Mouse (Mus musculus) testis, adult 2 months (tissue): Measurements from ENCODE around the gene Olfr473. TPM values are rescaled to one million over a fixed set of nuclear protein-coding genes. Genes with fewer than 3 reads are reported as not detected.
"Not testable (repeated sequence)": the region's sequence is repeated elsewhere in the genome, so short reads cannot be mapped to it uniquely, and the experiment has no call there.

Experiments
- H3K27ac ChIP-seq: fragments of 200-500 bp; 2 replicates; pipeline ENCODE4 v1.5.1; 2012; ENCODE audit warnings: low read depth, low read length; ENCODE audit not compliant: control insufficient read depth, insufficient read depth
- H3K27me3 ChIP-seq: fragments of 200-500 bp; 2 replicates; pipeline ENCODE4 v1.6.1; 2012; ENCODE audit warnings: mild to moderate bottlenecking, low read length, moderate library complexity; ENCODE audit not compliant: control insufficient read depth, insufficient read depth
- H3K36me3 ChIP-seq: fragments of 200-500 bp; 2 replicates; pipeline ENCODE4 v1.6.1; 2012; ENCODE audit warnings: mild to moderate bottlenecking, low read length; ENCODE audit not compliant: control insufficient read depth, insufficient read depth
- H3K4me1 ChIP-seq: fragments of 200-500 bp; 2 replicates; pipeline ENCODE4 v1.6.1; 2012; ENCODE audit warnings: low read length; ENCODE audit not compliant: control insufficient read depth, insufficient read depth
- H3K4me3 ChIP-seq: fragments of 200-500 bp; 2 replicates; pipeline ENCODE4 v1.5.1; 2012; ENCODE audit warnings: low read depth, mild to moderate bottlenecking, low read length, moderate library complexity, mixed read lengths; ENCODE audit not compliant: control insufficient read depth
- CTCF ChIP-seq: fragments of 200-500 bp; IDR thresholded peaks from 2 replicates; pipeline ENCODE4 v1.5.1; 2012; ENCODE audit warnings: low read depth, mild to moderate bottlenecking, inconsistent platforms, low read length, moderate library complexity; ENCODE audit not compliant: control insufficient read depth, insufficient read depth, insufficient replicate concordance
- POLR2A ChIP-seq: fragments of 200-500 bp; IDR thresholded peaks from 2 replicates; pipeline ENCODE4 v1.6.1; 2012; ENCODE audit warnings: low read depth, mild to moderate bottlenecking, inconsistent platforms, low read length, moderate library complexity; ENCODE audit not compliant: control insufficient read depth
- polyA plus RNA-seq: library from polyadenylated mRNA; depleted of rRNA; stranded (reverse); fragments of >200 nt; gene quantifications from 2 replicates; pipeline ENCODE4 v1.2.3, GENCODE M21; 2012; rRNA removed

Gene Olfr473
- polyA plus RNA-seq, result not detected in 2 replicates

- H3K27me3 ChIP-seq, result no peaks in the 10 kb centered on the region
- no peaks in the 10 kb centered on the region for H3K36me3 ChIP-seq
- no peaks in the 10 kb centered on the region for H3K4me1 ChIP-seq
- H3K4me3 ChIP-seq, result no peak within 1 kb of the TSS
- no peak for TF ChIP-seq CTCF
- no peak for TF ChIP-seq POLR2A
- no peak within 1 kb of the TSS for H3K27ac ChIP-seq
Measured at GRCm38 (mm10) chr7:107930146-107930545, at the start of gene Olfr473. Gene Olfr473 (plus strand): TSS chr7:107930446.

GRCm38 (mm10) chr7:107897602-107898001 is 32.6 kb upstream of the Olfr473 start, which contains the start of gene Olfr472:
Gene Olfr472 (plus strand): TSS chr7:107897902.
- Histone ChIP-seq H3K4me1 (no peaks in the 10 kb centered on the region), H3K4me3 (no peak within 1 kb of the TSS), H3K27ac (no peak within 1 kb of the TSS), H3K36me3 (no peaks in the 10 kb centered on the region), H3K27me3 (no peaks in the 10 kb centered on the region)
- no peak for TF ChIP-seq POLR2A
- TF ChIP-seq CTCF, result no peak

DNA sequence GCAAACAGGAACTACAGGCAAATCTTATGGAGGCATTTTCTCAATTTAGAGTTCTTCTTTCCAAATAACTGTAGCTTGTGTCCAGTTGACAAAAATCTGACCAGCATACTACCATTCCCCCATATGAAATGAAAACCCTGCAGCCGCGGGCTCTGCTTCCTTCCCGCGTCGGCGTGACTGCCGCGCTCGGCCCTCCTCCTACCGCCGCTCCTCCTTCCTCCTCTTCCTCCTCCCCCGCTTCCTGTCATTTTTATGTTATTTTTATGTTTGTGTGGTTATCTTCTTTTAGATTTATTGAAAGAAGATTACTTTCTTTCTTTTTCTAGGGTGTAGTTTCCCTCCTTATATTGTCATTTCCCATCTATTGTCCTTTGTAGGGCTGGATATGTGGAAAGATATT is 22.3 kb downstream of the Olfr473 start:
- not testable (repeated sequence) for H3K36me3 ChIP-seq, H3K4me1 ChIP-seq, H3K27ac ChIP-seq, H3K4me3 ChIP-seq, H3K27me3 ChIP-seq

- Histone ChIP-seq H3K4me1 (no peaks in the 10 kb centered on the region), H3K27me3 (no peaks in the 10 kb centered on the region), H3K36me3 (no peaks in the 10 kb centered on the region), H3K27ac (no peak within 1 kb of the TSS), H3K4me3 (no peak within 1 kb of the TSS)
- no peak for TF ChIP-seq CTCF
- no peak for TF ChIP-seq POLR2A
Measured at GRCm38 (mm10) chr7:107954343-107954742, 24.1 kb downstream of the Olfr473 start, which contains the start of gene Olfr474. Gene Olfr474 (plus strand): TSS chr7:107954643.

DNA sequence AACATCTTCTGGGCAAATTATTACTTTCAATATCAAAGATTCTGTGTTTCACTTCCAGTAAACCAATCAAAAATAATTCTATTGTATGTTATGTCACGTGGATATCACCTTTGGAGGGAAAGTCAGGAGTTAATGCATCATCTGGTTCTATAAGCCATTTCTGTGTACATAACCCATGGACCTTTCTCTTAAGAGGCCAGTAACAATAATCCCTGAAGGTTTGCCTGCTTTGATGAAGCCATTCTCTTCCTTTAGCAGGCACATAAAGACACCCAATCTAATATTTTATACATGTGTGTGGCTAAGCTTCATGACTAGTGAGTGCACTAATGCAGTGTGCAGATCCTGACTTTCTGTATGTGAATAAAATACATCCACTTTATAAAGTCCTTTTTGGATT is 34.3 kb downstream of the Olfr473 start, which contains the start of gene Olfr476:
Gene Olfr476 (plus strand): TSS at position 301 of the 400 bp plus-strand sequence.
- H3K4me1 ChIP-seq, result no peaks in the 10 kb centered on the region
- no peaks in the 10 kb centered on the region for H3K27me3 ChIP-seq
- H3K36me3 ChIP-seq, result no peaks in the 10 kb centered on the region
- no peak within 1 kb of the TSS for H3K4me3 ChIP-seq
- TF ChIP-seq POLR2A, result no peak
- TF ChIP-seq CTCF, result no peak
- no peak within 1 kb of the TSS for H3K27ac ChIP-seq

Other genes starting within 250 kb of the Olfr473 start
- 13.2 and 14.8 TPM in 2 replicates for gene Cyb5r2, start 172.4 kb upstream of the Olfr473 start, polyA plus RNA-seq
- not detected in 2 replicates for gene Ovch2, start 129.2 kb upstream of the Olfr473 start, polyA plus RNA-seq
- gene Olfr467, start 118.2 kb upstream of the Olfr473 start, polyA plus RNA-seq, result not detected in 2 replicates
- gene Olfr469, start 104.9 kb upstream of the Olfr473 start, polyA plus RNA-seq, result not detected in 2 replicates
- not detected in 2 replicates for gene Olfr470, start 83.0 kb upstream of the Olfr473 start, polyA plus RNA-seq
- gene Olfr472, start 32.5 kb upstream of the Olfr473 start, polyA plus RNA-seq, result 0.01 TPM in 1 of 2 replicates, not detected in the other
- not detected in 2 replicates for gene Olfr474, start 24.2 kb downstream of the Olfr473 start, polyA plus RNA-seq
- not detected in 2 replicates for gene Olfr476, start 34.4 kb downstream of the Olfr473 start, polyA plus RNA-seq
- not detected in 2 replicates for gene Olfr477, start 56.2 kb downstream of the Olfr473 start, polyA plus RNA-seq
- not detected in 2 replicates for gene Olfr478, start 103.5 kb downstream of the Olfr473 start, polyA plus RNA-seq
- gene Olfr479, start 120.2 kb downstream of the Olfr473 start, polyA plus RNA-seq, result not detected in 2 replicates
- not detected in 2 replicates for gene Olfr480, start 136.9 kb downstream of the Olfr473 start, polyA plus RNA-seq
- gene Olfr481, start 149.4 kb downstream of the Olfr473 start, polyA plus RNA-seq, result not detected in 2 replicates
- gene Olfr482, start 167.1 kb downstream of the Olfr473 start, polyA plus RNA-seq, result not detected in 2 replicates
- gene Olfr483, start 170.4 kb downstream of the Olfr473 start, polyA plus RNA-seq, result not detected in 2 replicates
- not detected in 2 replicates for gene Olfr484, start 197.0 kb downstream of the Olfr473 start, polyA plus RNA-seq
- not detected in 2 replicates for gene Olfr485, start 229.4 kb downstream of the Olfr473 start, polyA plus RNA-seq
- not detected in 2 replicates for gene Olfr486, start 242.3 kb downstream of the Olfr473 start, polyA plus RNA-seq